Mouse (Mus musculus): ENCODE measurements around the gene Usp17lc. TPM values are rescaled to one million over a fixed set of nuclear protein-coding genes. Genes with fewer than 3 reads are reported as not detected.
"Not testable (repeated sequence)": the region's sequence is repeated elsewhere in the genome, so short reads cannot be mapped to it uniquely, and the experiment has no call there.

Gene Usp17lc
- total RNA-seq (2021): under 1 TPM in 1 of 2 experiments, not detected in 1; 0.21 TPM

DNA sequence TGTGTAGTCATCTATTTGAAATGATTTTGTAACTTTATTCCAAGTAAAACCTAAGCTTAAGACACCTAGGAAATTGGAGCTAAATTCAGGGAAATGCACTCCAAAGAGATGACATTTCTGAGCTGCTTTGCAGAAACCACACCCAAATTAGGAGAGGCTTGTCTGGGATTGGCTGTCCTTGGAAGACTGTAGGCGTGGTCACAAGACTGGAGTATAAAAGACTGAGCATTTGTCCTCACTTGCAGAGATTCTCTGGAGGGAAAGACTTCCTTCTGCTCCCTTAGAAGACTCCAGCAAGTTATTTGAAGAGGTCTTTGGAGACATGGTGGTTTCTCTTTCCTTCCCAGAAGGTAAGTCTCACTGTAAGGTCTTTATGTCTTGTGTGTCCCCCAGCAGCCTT, at the start of gene Usp17lc:
Gene Usp17lc (plus strand): TSS at position 301 of the 400 bp plus-strand sequence.
- not testable (repeated sequence) for DNase-seq

DNA sequence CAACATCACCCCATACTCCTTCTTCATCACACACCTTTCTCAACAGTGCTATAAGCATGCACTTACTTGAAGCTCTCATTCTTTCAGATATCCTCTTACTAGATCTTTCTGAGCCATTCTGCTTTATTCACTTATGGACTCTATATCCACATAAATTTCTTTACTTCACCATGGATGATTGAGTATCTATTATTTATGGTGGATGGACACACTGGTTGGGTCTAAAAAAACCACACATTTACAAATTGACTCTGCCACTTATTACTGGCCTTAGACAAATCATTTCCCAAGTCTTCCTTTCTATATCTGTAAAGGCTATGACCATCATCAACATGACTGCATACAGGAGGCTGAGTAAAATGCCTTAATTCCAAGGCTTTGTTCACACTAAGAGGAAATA, 28.8 kb upstream of the Usp17lc start, which contains the start of gene Olfr603:
Gene Olfr603 (minus strand): TSS at position 101 of the 400 bp plus-strand sequence.
- DNase-seq: no peak

DNA sequence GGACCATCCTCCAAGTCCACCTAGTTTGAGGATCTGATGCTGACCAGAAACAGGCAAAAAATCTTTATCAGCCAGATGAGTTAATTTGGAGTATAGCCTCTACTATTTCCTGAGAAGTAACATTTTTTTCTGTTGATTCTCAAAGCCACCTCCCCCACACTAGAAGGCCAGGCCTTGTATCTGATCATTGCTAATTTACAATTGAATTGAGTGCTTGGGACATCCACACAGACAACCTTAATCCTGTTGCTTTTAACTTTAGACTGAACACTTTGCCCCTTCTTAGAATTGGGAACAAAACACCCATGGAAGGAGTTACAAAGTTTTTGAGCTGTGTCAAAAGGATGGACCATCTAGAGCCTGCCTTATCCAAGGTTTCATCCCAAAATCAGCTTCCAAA, 17.1 kb upstream of the Usp17lc start:
- DNase-seq: no peak

DNA sequence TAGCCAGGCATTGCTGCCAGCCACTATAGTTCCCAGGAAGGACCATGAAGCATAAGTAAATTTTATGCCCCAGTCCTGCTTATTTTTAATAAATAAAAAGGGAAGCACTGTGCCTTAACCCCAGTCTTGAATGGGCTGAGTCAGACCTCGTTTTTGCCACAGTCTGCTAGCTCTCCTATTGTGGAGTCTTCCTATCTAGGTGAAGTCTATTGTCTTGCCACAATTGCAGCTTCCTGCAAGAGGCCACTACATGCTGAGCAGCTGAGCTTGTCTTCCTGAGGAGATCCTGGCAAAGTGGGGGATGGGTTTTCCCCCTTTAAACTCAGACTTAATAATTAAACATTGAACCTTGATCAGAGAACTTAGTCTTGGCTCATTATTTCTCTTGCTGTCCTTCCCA, 15.9 kb upstream of the Usp17lc start:
- no peak for DNase-seq

DNA sequence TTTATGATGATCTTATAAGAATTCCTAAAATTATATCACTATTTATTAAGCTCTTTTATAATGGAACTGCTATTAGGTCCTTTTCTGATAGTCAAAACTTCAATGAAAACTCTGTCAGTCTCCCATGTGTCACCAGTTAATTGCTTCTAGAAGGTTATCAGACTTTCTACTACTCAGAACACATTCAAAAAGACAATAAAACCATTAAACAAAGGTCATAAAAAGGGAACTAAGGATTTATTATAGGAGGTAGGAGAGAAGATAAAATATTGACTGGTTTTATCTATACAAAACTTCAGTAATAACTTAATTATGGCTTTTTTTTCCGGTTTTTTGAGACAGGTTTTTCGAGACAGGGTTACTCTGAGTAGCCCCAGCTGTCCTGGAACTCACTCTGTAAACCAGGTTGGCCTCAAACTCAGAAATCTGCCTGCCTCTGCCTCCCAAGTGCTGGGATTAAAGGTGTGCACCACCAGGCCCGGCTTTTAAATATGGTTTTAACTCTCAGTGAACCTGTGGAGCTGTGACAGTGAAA, 8.3 kb upstream of the Usp17lc start:
- not testable (repeated sequence) for DNase-seq

DNA sequence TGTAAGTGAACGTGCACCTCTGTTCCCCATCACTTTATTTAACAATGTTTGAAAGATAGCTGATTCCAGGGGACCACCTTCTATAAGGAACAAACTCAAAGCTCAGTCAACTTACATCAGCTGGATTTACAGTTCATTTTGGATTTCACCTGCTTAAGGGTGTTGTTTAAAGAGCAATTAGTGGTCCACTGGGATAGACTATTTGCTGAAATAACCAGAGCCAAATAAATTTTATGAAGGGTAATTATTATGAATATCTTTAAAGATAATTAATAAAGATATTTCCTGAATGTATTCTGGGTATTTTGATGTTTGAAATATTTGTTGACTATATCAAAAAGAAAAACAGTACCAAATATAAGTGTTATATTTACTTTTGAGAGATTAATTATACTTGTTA, 30.5 kb downstream of the Usp17lc start, which contains the start of gene Olfr605:
Gene Olfr605 (minus strand): TSS at position 101 of the 400 bp plus-strand sequence.
- no peak for DNase-seq

DNA sequence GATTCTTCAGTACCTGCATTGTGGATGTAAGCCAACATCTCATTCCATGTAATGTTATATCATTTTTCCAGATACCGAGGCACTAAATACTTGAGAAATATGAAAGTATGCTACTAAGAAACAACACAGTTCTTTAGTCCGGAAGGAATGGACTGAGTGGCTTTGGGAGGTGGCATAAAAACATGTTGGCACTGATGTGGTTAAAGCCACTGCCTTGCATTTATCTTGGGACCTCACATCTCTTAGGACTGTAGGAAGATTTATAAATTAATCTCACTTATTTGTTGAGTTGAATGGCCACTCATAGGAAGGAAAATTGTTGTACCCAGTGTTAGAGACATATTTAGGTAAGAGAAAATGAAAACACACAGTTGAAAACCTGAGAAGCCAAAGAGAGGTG, 33.9 kb downstream of the Usp17lc start, which contains the start of gene Olfr606:
Gene Olfr606 (plus strand): TSS at position 301 of the 400 bp plus-strand sequence.
- DNase-seq: no peak

DNA sequence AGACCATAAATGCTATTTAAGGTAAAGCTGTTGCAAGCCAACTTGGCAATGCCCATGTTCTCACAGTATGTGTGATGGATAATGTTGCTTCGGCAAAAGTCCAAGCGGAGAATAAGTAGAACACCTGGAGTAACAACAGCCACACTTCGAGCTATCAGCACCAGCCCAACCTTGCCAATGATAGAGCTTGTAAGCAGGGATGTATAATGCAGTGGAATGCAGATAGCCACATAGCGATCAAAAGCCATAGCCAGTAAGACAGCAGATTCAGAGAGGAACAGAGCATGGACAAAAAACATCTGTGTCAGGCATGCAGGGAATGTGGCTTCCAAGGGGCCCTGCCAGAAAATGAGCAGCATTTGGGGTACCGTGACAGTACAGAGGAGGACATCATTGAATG, 45.7 kb downstream of the Usp17lc start:
- peak; percentile 25 for DNase-seq

Small RNAs within 50 kb of the gene (microRNA-seq; reads per million reads assigned to microRNA genes)
- gene Gm25774: 0 reads per million in 2 experiments

Other genes with a start within 250 kb of the Usp17lc start
- gene Olfr591, start 236.7 kb upstream of the Usp17lc start, total RNA-seq (2021): not detected
- not detected for gene Olfr592, start 230.3 kb upstream of the Usp17lc start, total RNA-seq (2021)
- not detected for gene Olfr593, start 203.2 kb upstream of the Usp17lc start, total RNA-seq (2021)
- gene Olfr594, start 198.1 kb upstream of the Usp17lc start, total RNA-seq (2021): not detected
- not detected for gene Usp17ld, start 162.6 kb upstream of the Usp17lc start, total RNA-seq (2021)
- gene Olfr596, start 109.4 kb upstream of the Usp17lc start, total RNA-seq (2021): not detected
- gene Olfr597, start 98.8 kb upstream of the Usp17lc start, total RNA-seq (2021): not detected
- gene Olfr598, start 91.5 kb upstream of the Usp17lc start, total RNA-seq (2021): not detected
- not detected for gene Olfr599, start 79.2 kb upstream of the Usp17lc start, total RNA-seq (2021)
- gene Olfr600, start 65.4 kb upstream of the Usp17lc start, total RNA-seq (2021): not detected
- gene Olfr601, start 52.4 kb upstream of the Usp17lc start, total RNA-seq (2021): not detected
- gene Olfr603, start 28.9 kb upstream of the Usp17lc start, total RNA-seq (2021): not detected
- gene Olfr605, start 30.4 kb downstream of the Usp17lc start, total RNA-seq (2021): not detected
- gene Olfr606, start 34.0 kb downstream of the Usp17lc start, total RNA-seq (2021): not detected
- gene Olfr607, start 49.1 kb downstream of the Usp17lc start, total RNA-seq (2021): not detected
- gene Olfr608, start 54.8 kb downstream of the Usp17lc start, total RNA-seq (2021): 1 to 10 TPM; 3.8 to 4.1 TPM
- not detected for gene Olfr609, start 83.0 kb downstream of the Usp17lc start, total RNA-seq (2021)
- gene Olfr610, start 97.0 kb downstream of the Usp17lc start, total RNA-seq (2021): not detected
- not detected for gene Olfr611, start 105.8 kb downstream of the Usp17lc start, total RNA-seq (2021)
- not detected for gene Olfr612, start 127.6 kb downstream of the Usp17lc start, total RNA-seq (2021)
- gene Olfr613, start 133.0 kb downstream of the Usp17lc start, total RNA-seq (2021): not detected
- gene Olfr615, start 141.0 kb downstream of the Usp17lc start, total RNA-seq (2021): not detected
- gene Olfr616, start 154.1 kb downstream of the Usp17lc start, total RNA-seq (2021): not detected
- gene Olfr617, start 158.0 kb downstream of the Usp17lc start, total RNA-seq (2021): not detected
- gene Olfr618, start 175.0 kb downstream of the Usp17lc start, total RNA-seq (2021): not detected
- gene Olfr619, start 185.5 kb downstream of the Usp17lc start, total RNA-seq (2021): not detected
- not detected for gene Olfr620, start 197.5 kb downstream of the Usp17lc start, total RNA-seq (2021)
- not detected for gene Olfr622, start 227.6 kb downstream of the Usp17lc start, total RNA-seq (2021)
- not detected for gene Olfr623, start 248.6 kb downstream of the Usp17lc start, total RNA-seq (2021)